Mouse (Mus musculus) liver, embryonic 14.5 days (tissue): ENCODE data around the gene Ldlrap1. TPM values are rescaled to one million over a fixed set of nuclear protein-coding genes. Genes with fewer than 3 reads are reported as not detected.

ENCODE experiments used
- ATAC-seq: fragments of 200-750 bp; cut with Nextera tagmentation; 2 replicates; pipeline ENCODE4 v1.8.0; 2017; ENCODE audit warnings: moderate number of reproducible peaks, mild to moderate bottlenecking, moderate library complexity; ENCODE audit not compliant: insufficient read depth
- DNase-seq, 3 experiments: peaks; one replicate each; pipeline ENCODE4 v3.0.0-alpha.2; 2012 to 2013; ENCODE audit warnings: low read depth in 3 of 3, low spot score in 3 of 3
- H3K27ac ChIP-seq: fragments of 300-500 bp; sonication (generic); 2 replicates; pipeline ENCODE4 v1.5.1; 2014; ENCODE audit warnings: moderate library complexity, mild to moderate bottlenecking, control low read depth, inconsistent platforms
- H3K27me3 ChIP-seq: fragments of 300-500 bp; sonication (generic); 2 replicates; pipeline ENCODE4 v1.6.1; 2014; ENCODE audit warnings: mild to moderate bottlenecking, low read length, moderate library complexity; ENCODE audit not compliant: control insufficient read depth, insufficient read depth
- H3K36me3 ChIP-seq: fragments of 300-500 bp; sonication (generic); replicated peaks from 2 replicates; pipeline ENCODE4 v1.6.1; 2014; ENCODE audit warnings: low read depth; ENCODE audit not compliant: control insufficient read depth, insufficient read depth
- H3K4me1 ChIP-seq, 2 experiments: fragments of 200-500 bp in 1 of 2; fragments of 300-500 bp in 1 of 2; sonication (generic) in 1 of 2; replicated peaks; 2 replicates each; pipeline ENCODE4 v1.6.1; 2012 to 2014; ENCODE audit warnings: antibody characterized with exemption in 1 of 2, inconsistent platforms in 1 of 2, low read length in 1 of 2; ENCODE audit not compliant: control insufficient read depth in 2 of 2, insufficient read depth in 2 of 2
- H3K4me2 ChIP-seq: fragments of 300-500 bp; sonication (generic); 2 replicates; pipeline ENCODE4 v1.6.1; 2014; ENCODE audit warnings: low read depth, mild to moderate bottlenecking, control low read depth, moderate library complexity
- H3K4me3 ChIP-seq, 2 experiments: fragments of 200-500 bp in 1 of 2; fragments of 300-500 bp in 1 of 2; sonication (generic) in 1 of 2; 2 replicates each; pipeline ENCODE4 v1.5.1; 2012 to 2014; ENCODE audit warnings: low read depth in 2 of 2, low read length in 2 of 2, mild to moderate bottlenecking in 2 of 2, control low read depth in 1 of 2, inconsistent platforms in 1 of 2, moderate library complexity in 1 of 2; ENCODE audit not compliant: insufficient read depth in 1 of 2
- H3K9ac ChIP-seq: fragments of 300-500 bp; sonication (generic); replicated peaks from 2 replicates; pipeline ENCODE4 v1.6.1; 2014; ENCODE audit warnings: mild to moderate bottlenecking, control low read depth, moderate library complexity
- H3K9me3 ChIP-seq: fragments of 300-500 bp; sonication (generic); 2 replicates; pipeline ENCODE4 v1.6.1; 2016; ENCODE audit warnings: low read length, mixed read lengths; ENCODE audit not compliant: control insufficient read depth
- CTCF ChIP-seq: IDR thresholded peaks from 2 replicates; pipeline ENCODE4 v1.5.1; 2016; ENCODE audit warnings: antibody characterized with exemption, low read depth, control low read depth
- EP300 ChIP-seq: IDR thresholded peaks from 2 replicates; pipeline ENCODE4 v1.6.1; 2016; ENCODE audit warnings: antibody characterized with exemption, low read depth
- whole genome bisulfite sequencing: fragments of 180-500 bp; shearing (Covaris S2); extraction: QIAGEN DNeasy Blood & Tissue Kit; methylation state at CpG from one replicate; pipeline ENCODE4 v1.1.7; 2014; ENCODE audit not compliant: insufficient replicate concordance; 5-methylcytosine and 5-hydroxymethylcytosine counted together
- polyA plus RNA-seq, 2 experiments: library from polyadenylated mRNA; depleted of rRNA in 1 of 2; stranded (reverse) in 1 of 2; unstranded in 1 of 2; fragments of >200 nt; fragmentation: Nextera tagmentation in 1 of 2; extraction: Ambion mirVana in 1 of 2; gene quantifications; 2 replicates each; pipeline versions ENCODE4 v1.2.1 to v1.2.3; 2012 to 2014

Ldlrap1 gene
- polyA plus RNA-seq, 2 experiments, result 9.1 to 13.4 TPM

DNA sequence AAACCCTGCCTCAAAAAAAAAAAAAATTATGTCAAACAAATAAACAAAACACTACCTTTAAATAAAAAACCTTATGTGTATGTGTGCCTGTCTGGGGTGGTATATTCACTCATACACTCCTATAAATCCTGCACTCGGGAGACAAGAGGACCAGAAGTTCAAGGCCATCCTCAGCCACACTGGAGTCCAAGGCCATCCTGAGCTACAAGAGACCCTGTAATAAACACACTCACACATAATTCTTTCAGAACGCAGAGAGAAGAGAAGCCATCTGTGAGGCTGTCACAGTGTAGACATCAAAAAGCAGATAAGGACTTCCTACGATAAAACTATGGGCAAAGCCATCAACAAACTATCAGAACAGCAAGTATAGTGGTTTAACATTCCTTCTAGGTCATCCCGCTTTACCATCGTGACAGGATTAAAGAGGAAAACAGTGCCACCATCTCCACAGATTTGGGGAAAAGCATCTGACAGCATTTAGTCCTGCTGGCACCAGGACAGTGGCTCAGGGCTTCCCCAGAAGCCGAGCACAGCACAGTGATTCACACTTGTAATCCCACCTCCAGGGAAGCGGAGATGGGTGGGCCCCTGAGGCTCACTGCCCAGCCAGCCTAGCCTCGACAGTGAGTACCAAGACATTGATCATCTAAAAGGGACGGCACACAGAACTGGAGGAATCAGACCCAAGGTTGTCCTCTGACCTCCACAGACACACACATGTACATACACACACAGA, 74.5 kb downstream of the Ldlrap1 start:
- Histone ChIP-seq H3K4me2 (no peak overlapping the region), H3K27ac (no peak overlapping the region), H3K9ac (no peak overlapping the region), H3K4me3 (no peak overlapping the region), H3K9me3 (no peaks in the 10 kb centered on the region; the same call in 1 of the 2 replicates), H3K4me1 (no peaks in the 10 kb centered on the region), H3K27me3 (no peaks in the 10 kb centered on the region), H3K36me3 (no peaks in the 10 kb centered on the region)
- 58% methylated on average over 9 of the region's 9 CpGs for WGBS
- TF ChIP-seq EP300 (no peak), CTCF (no peak)
- ATAC-seq (no peak), DNase-seq (no peak)

DNA sequence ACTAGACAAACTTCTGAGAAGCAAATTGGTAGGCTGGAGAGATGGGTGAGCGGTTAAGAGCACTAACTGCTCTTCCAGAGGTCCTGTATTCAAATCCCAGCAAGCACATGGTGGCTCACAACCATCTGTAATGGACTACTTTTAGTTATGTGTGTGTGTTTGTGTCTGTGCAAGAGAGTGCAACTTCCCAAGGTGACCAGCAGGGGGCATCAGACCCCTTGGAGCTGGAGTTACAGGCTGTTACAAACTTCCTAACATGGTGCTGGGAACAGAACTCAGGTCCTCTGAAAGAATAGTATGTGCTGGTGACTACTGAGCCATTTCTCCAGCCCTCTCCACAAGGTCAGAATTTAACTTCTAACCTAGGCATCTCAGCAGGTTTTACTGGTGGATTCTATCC, 75.4 kb downstream of the Ldlrap1 start:
- Histone ChIP-seq H3K4me3 (no peak overlapping the region), H3K4me2 (no peak overlapping the region), H3K4me1 (no peaks in the 10 kb centered on the region), H3K27ac (no peak overlapping the region), H3K36me3 (no peaks in the 10 kb centered on the region), H3K9ac (no peak overlapping the region), H3K27me3 (no peaks in the 10 kb centered on the region), H3K9me3 (no peaks in the 10 kb centered on the region; the same call in 1 of the 2 replicates)
- DNase-seq (no peak), ATAC-seq (no peak)
- TF ChIP-seq CTCF (peak; percentile 40), EP300 (no peak)
- WGBS, result 73% methylated on average over 1 of the region's 1 CpGs

Other genes starting within 250 kb of the Ldlrap1 start
- 27.0 and 28.4 TPM in 2 replicates for gene Mtfr1l, start 232.6 kb downstream of the Ldlrap1 start, polyA plus RNA-seq (2012; rRNA removed)
- gene Mtfr1l, start 232.6 kb downstream of the Ldlrap1 start, polyA plus RNA-seq (2014; fragmentation: Nextera tagmentation; extraction: Ambion mirVana), result 41.6 and 48.5 TPM in 2 replicates
- 3.6 and 4.6 TPM in 2 replicates for gene Selenon, start 215.9 kb downstream of the Ldlrap1 start, polyA plus RNA-seq (2012; rRNA removed)
- 1.9 and 3.4 TPM in 2 replicates for gene Selenon, start 215.9 kb downstream of the Ldlrap1 start, polyA plus RNA-seq (2014; fragmentation: Nextera tagmentation; extraction: Ambion mirVana)
- 1.6 and 1.9 TPM in 2 replicates for gene Man1c1, start 63.7 kb downstream of the Ldlrap1 start, polyA plus RNA-seq (2012; rRNA removed)
- 1.00 and 1.2 TPM in 2 replicates for gene Man1c1, start 63.7 kb downstream of the Ldlrap1 start, polyA plus RNA-seq (2014; fragmentation: Nextera tagmentation; extraction: Ambion mirVana)
- 5.7 and 9.3 TPM in 2 replicates for gene Maco1, start 85.3 kb upstream of the Ldlrap1 start, polyA plus RNA-seq (2012; rRNA removed)
- gene Maco1, start 85.3 kb upstream of the Ldlrap1 start, polyA plus RNA-seq (2014; fragmentation: Nextera tagmentation; extraction: Ambion mirVana), result 11.7 and 13.0 TPM in 2 replicates
- 260 and 298 TPM in 2 replicates for gene Rhd, start 96.5 kb upstream of the Ldlrap1 start, polyA plus RNA-seq (2012; rRNA removed)
- gene Rhd, start 96.5 kb upstream of the Ldlrap1 start, polyA plus RNA-seq (2014; fragmentation: Nextera tagmentation; extraction: Ambion mirVana), result 576 and 578 TPM in 2 replicates
- 44.2 and 50.8 TPM in 2 replicates for gene Tmem50a, start 147.0 kb upstream of the Ldlrap1 start, polyA plus RNA-seq (2012; rRNA removed)
- 59.5 and 65.1 TPM in 2 replicates for gene Tmem50a, start 147.0 kb upstream of the Ldlrap1 start, polyA plus RNA-seq (2014; fragmentation: Nextera tagmentation; extraction: Ambion mirVana)
- 228 and 239 TPM in 2 replicates for gene Rsrp1, start 155.6 kb upstream of the Ldlrap1 start, polyA plus RNA-seq (2012; rRNA removed)
- 151 and 161 TPM in 2 replicates for gene Rsrp1, start 155.6 kb upstream of the Ldlrap1 start, polyA plus RNA-seq (2014; fragmentation: Nextera tagmentation; extraction: Ambion mirVana)
- gene Syf2, start 162.9 kb upstream of the Ldlrap1 start, polyA plus RNA-seq (2012; rRNA removed), result 21.9 and 42.9 TPM in 2 replicates
- 52.6 and 56.0 TPM in 2 replicates for gene Syf2, start 162.9 kb upstream of the Ldlrap1 start, polyA plus RNA-seq (2014; fragmentation: Nextera tagmentation; extraction: Ambion mirVana)